9 mouse cellular contexts compared by ENCODE assay signal in the genomic region with DNA sequence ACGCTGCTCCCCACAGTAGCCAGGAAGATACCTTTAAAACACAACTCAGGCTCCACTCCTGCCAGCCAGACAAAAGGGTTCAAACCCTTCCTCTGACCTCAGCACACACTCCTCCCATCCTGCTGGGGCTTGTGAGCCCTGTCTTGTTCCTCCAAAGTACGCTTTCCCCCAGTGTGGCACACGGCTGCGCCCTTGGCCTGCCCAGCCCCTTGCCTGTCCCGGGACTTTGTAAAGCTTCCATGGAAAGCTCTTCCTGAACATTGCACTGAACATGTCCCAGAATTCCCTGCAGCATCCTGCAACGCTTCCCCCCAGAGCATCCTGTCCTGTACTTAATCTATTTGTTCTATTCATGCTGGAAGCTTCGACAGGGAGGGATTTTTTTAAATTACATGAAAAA. TPM values are rescaled to one million over a fixed set of nuclear protein-coding genes. Genes with fewer than 3 reads are reported as not detected.
DNase-seq lines count a peak whose midpoint lies in the region; ATAC-seq and TF ChIP-seq lines count a peak whose summit lies in the region.
"Had no signal": no experiment of that assay in that cellular context is flagged by ENCODE, and none has a peak within 500 bp of the region (broad histone marks: within the 10 kb centered on the region; RNA-seq: fewer than 3 reads in every experiment).

No protein-coding gene starts in this region.

- no peak for DNase-seq in intestine, embryonic 14.5 days (ENCODE audit: low spot score)
- DNase-seq in forebrain, embryonic 10.5 days (ENCODE audit: extremely low spot score, low spot score): peak; percentile 18
- no peak for DNase-seq in hindbrain, postnatal 0 days (ENCODE audit: low spot score)
- DNase-seq in neural tube, embryonic 10.5 days (ENCODE audit: extremely low spot score, low spot score): peak; percentile 18
- DNase-seq in urinary bladder, postnatal 10 days (ENCODE audit: low spot score): no peak
- no peak for DNase-seq in embryo, embryonic 10 days (ENCODE audit: low spot score)
- DNase-seq in cerebellum, adult 9-11 months: no peak

- 0 out of 2 replicates have a peak, but pooled peaks cover 5% of the 10 kb centered on the region for H3K9me3 ChIP-seq in intestine, embryonic 14.5 days (ENCODE audit: control insufficient read depth, low read length)
- no peaks in the 10 kb centered on the region for H3K9me3 ChIP-seq in intestine, postnatal 0 days (ENCODE audit: control insufficient read depth)
- 0 out of 2 replicates have a peak, but pooled peaks cover 4% of the 10 kb centered on the region for H3K9me3 ChIP-seq in forebrain, embryonic 10.5 days
- H3K9me3 ChIP-seq in hindbrain, postnatal 0 days (ENCODE audit: low read length): no peaks in the 10 kb centered on the region

- H3K4me1 ChIP-seq in intestine, embryonic 14.5 days (replicated peaks; ENCODE audit: control insufficient read depth, insufficient read depth, low read length): peaks cover 6% of the 10 kb centered on the region; the same call in 1 of the 2 replicates
- H3K4me1 ChIP-seq in intestine, postnatal 0 days (replicated peaks; ENCODE audit: control insufficient read depth, insufficient read depth, low read length): no peaks in the 10 kb centered on the region
- H3K4me1 ChIP-seq in forebrain, embryonic 10.5 days: peaks cover 35% of the 10 kb centered on the region
- peaks cover 4% of the 10 kb centered on the region; the same call in 1 of the 2 replicates for H3K4me1 ChIP-seq in hindbrain, postnatal 0 days (ENCODE audit: insufficient read depth, low read length)

- peaks cover 2% of the 10 kb centered on the region; the same call in 1 of the 2 replicates for H3K27me3 ChIP-seq in intestine, embryonic 14.5 days (replicated peaks; ENCODE audit: control insufficient read depth, insufficient read depth, low read length)
- H3K27me3 ChIP-seq in intestine, postnatal 0 days (replicated peaks; ENCODE audit: control insufficient read depth, insufficient read depth, low read length): no peaks in the 10 kb centered on the region
- H3K27me3 ChIP-seq in forebrain, embryonic 10.5 days (ENCODE audit: poor library complexity, severe bottlenecking): peaks cover 30% of the 10 kb centered on the region
- H3K27me3 ChIP-seq in hindbrain, postnatal 0 days (ENCODE audit: insufficient read depth, low read length): no peaks in the 10 kb centered on the region

- WGBS in intestine, embryonic 14.5 days: 52% methylated on average over 7 of the region's 7 CpGs
- 54% methylated on average over 7 of the region's 7 CpGs for WGBS in intestine, postnatal 0 days
- WGBS in forebrain, embryonic 10.5 days: 36% methylated on average over 7 of the region's 7 CpGs
- WGBS in hindbrain, postnatal 0 days: 43% methylated on average over 7 of the region's 7 CpGs

- H3K9ac ChIP-seq in intestine, embryonic 14.5 days (ENCODE audit: low read length): no peak overlapping the region
- no peak overlapping the region for H3K9ac ChIP-seq in intestine, postnatal 0 days (ENCODE audit: low read depth, low read length)
- peak overlapping the region; percentile 37 for H3K9ac ChIP-seq in hindbrain, postnatal 0 days (replicated peaks; ENCODE audit: low read length)

- no peaks in the 10 kb centered on the region for H3K36me3 ChIP-seq in intestine, embryonic 14.5 days (ENCODE audit: control insufficient read depth, insufficient read depth, low read length)
- no peaks in the 10 kb centered on the region for H3K36me3 ChIP-seq in intestine, postnatal 0 days (ENCODE audit: control insufficient read depth, insufficient read depth)
- H3K36me3 ChIP-seq in forebrain, embryonic 10.5 days (replicated peaks): no peaks in the 10 kb centered on the region
- H3K36me3 ChIP-seq in hindbrain, postnatal 0 days (ENCODE audit: insufficient read depth, low read length): no peaks in the 10 kb centered on the region

- peak overlapping the region; percentile 40 for H3K4me2 ChIP-seq in intestine, embryonic 14.5 days (ENCODE audit: low read length)
- H3K4me2 ChIP-seq in intestine, postnatal 0 days (replicated peaks; ENCODE audit: low read depth): no peak overlapping the region
- H3K4me2 ChIP-seq in hindbrain, postnatal 0 days (ENCODE audit: low read depth, low read length): peak overlapping the region; percentile 46

- H3K27ac ChIP-seq in intestine, embryonic 14.5 days (ENCODE audit: low read depth): no peak overlapping the region
- H3K27ac ChIP-seq in intestine, postnatal 0 days (ENCODE audit: low read depth, low read length): no peak overlapping the region
- H3K27ac ChIP-seq in forebrain, embryonic 10.5 days: peak overlapping the region; percentile 53
- peak overlapping the region; percentile 64; the same call in 1 of the 2 replicates for H3K27ac ChIP-seq in hindbrain, postnatal 0 days

- TF ChIP-seq CTCF in intestine, postnatal 0 days (IDR thresholded peaks at IDR 0.05; ENCODE audit: low read depth): no peak
- no peak for TF ChIP-seq CTCF in hindbrain, postnatal 0 days (IDR thresholded peaks at IDR 0.05; ENCODE audit: low read depth)

- no peak overlapping the region for H3K4me3 ChIP-seq in intestine, embryonic 14.5 days (ENCODE audit: low read depth, low read length)
- no peak overlapping the region for H3K4me3 ChIP-seq in intestine, postnatal 0 days (ENCODE audit: low read depth, low read length)
- peak overlapping the region; percentile 43 for H3K4me3 ChIP-seq in forebrain, embryonic 10.5 days
- no peak overlapping the region for H3K4me3 ChIP-seq in hindbrain, postnatal 0 days (ENCODE audit: low read length)

- ATAC-seq in intestine, embryonic 14.5 days (replicated peaks; ENCODE audit: low FRiP score, low TSS enrichment, low read depth): no peak
- ATAC-seq in intestine, postnatal 0 days: no peak
- ATAC-seq in hindbrain, postnatal 0 days: peak; percentile 7; the same call in 1 of the 2 replicates

RNA-seq across cellular contexts. Expression of gene Tmem150c, which starts 38.4 kb away (rescaled TPM):
- polyA plus RNA-seq in intestine, embryonic 14.5 days (2014; fragmentation: Nextera tagmentation; extraction: Ambion mirVana): 1.1 and 1.4 TPM in 2 replicates
- 0.93 and 1.1 TPM in 2 replicates for polyA plus RNA-seq in intestine, postnatal 0 days (2015; fragmentation: Nextera tagmentation; extraction: Ambion mirVana)
- polyA plus RNA-seq in forebrain, embryonic 10.5 days (2016; fragmentation: Nextera tagmentation; extraction: Ambion mirVana): 2.2 and 2.3 TPM in 2 replicates
- total RNA-seq in hindbrain, postnatal 0 days (2014; rRNA removed): 48.6 and 59.5 TPM in 2 replicates
- 32.7 and 33.5 TPM in 2 replicates for polyA plus RNA-seq in hindbrain, postnatal 0 days (2015; fragmentation: Nextera tagmentation; extraction: Ambion mirVana)
- total RNA-seq: megakaryocyte progenitor cell, adult 5-6 weeks had no signal

Comparison
In these comparisons a context has a peak if more than half of its experiments do, and no peak if none do; other contexts are left out.
1. DNase-seq: peak in forebrain, embryonic 10.5 days (single experiment) and neural tube, embryonic 10.5 days (single experiment); none in intestine, embryonic 14.5 days (single experiment), hindbrain, postnatal 0 days (single experiment), urinary bladder, postnatal 10 days (single experiment), embryo, embryonic 10 days (single experiment) and cerebellum, adult 9-11 months (single experiment).
2. H3K27ac ChIP-seq: peak in forebrain, embryonic 10.5 days (single experiment) and hindbrain, postnatal 0 days (single experiment); none in intestine, embryonic 14.5 days (single experiment) and intestine, postnatal 0 days (single experiment).
3. RNA of gene Tmem150c, which starts 38.4 kb away (polyA plus RNA-seq): 32.7 to 33.5 TPM in hindbrain, postnatal 0 days; 2.2 to 2.3 TPM in forebrain, embryonic 10.5 days, 1.1 to 1.4 TPM in intestine, embryonic 14.5 days and 0.93 to 1.1 TPM in intestine, postnatal 0 days; every median in the first group is over 10 times any median in the second.